Mouse (Mus musculus) cerebellum, adult 2 months (tissue): ENCODE measurements around the gene Camkk1. TPM values are rescaled to one million over a fixed set of nuclear protein-coding genes. Genes with fewer than 3 reads are reported as not detected.

ENCODE experiments used
- DNase-seq, 2 experiments: peaks; one replicate each; pipeline ENCODE4 v3.0.0; 2021
- H3K27ac ChIP-seq: fragments of 200-500 bp; 2 replicates; pipeline ENCODE4 v1.5.1; 2012; ENCODE audit warnings: low read length, control low read depth, inconsistent platforms; ENCODE audit not compliant: insufficient read depth
- H3K27me3 ChIP-seq: fragments of 200-500 bp; 2 replicates; pipeline ENCODE4 v1.6.1; 2012; ENCODE audit warnings: inconsistent platforms, mild to moderate bottlenecking, low read length, moderate library complexity; ENCODE audit not compliant: control insufficient read depth, insufficient read depth
- H3K4me1 ChIP-seq: fragments of 200-500 bp; 2 replicates; pipeline ENCODE4 v1.6.1; 2011; ENCODE audit warnings: low read length; ENCODE audit not compliant: control insufficient read depth, insufficient read depth
- H3K4me3 ChIP-seq: fragments of 200-500 bp; replicated peaks from 2 replicates; pipeline ENCODE3; 2011; ENCODE audit warnings: mild to moderate bottlenecking, low read depth, low read length, control low read depth; ENCODE audit not compliant: insufficient read depth
- CTCF ChIP-seq: fragments of 200-500 bp; IDR thresholded peaks from 2 replicates; pipeline ENCODE4 v1.5.1; 2011; ENCODE audit warnings: low read depth, mild to moderate bottlenecking, control low read depth, low read length, moderate library complexity, borderline replicate concordance; ENCODE audit not compliant: insufficient read depth
- POLR2A ChIP-seq: fragments of 200-500 bp; IDR thresholded peaks from 2 replicates; pipeline ENCODE4 v1.6.1; 2011; ENCODE audit warnings: low read length, control low read depth, borderline replicate concordance; ENCODE audit not compliant: insufficient read depth
- WGBS: fragments of 180-500 bp; shearing (Covaris S2); methylation state at CpG from one replicate; pipeline ENCODE4 v1.1.7; 2018; 5-methylcytosine and 5-hydroxymethylcytosine counted together
- polyA plus RNA-seq: library from polyadenylated mRNA; depleted of rRNA; stranded (reverse); fragments of >200 nt; gene quantifications from 2 replicates; pipeline ENCODE4 v1.2.3, GENCODE M21; 2012

The Camkk1 gene
- polyA plus RNA-seq, 1 experiment, result 70.8 TPM

DNA sequence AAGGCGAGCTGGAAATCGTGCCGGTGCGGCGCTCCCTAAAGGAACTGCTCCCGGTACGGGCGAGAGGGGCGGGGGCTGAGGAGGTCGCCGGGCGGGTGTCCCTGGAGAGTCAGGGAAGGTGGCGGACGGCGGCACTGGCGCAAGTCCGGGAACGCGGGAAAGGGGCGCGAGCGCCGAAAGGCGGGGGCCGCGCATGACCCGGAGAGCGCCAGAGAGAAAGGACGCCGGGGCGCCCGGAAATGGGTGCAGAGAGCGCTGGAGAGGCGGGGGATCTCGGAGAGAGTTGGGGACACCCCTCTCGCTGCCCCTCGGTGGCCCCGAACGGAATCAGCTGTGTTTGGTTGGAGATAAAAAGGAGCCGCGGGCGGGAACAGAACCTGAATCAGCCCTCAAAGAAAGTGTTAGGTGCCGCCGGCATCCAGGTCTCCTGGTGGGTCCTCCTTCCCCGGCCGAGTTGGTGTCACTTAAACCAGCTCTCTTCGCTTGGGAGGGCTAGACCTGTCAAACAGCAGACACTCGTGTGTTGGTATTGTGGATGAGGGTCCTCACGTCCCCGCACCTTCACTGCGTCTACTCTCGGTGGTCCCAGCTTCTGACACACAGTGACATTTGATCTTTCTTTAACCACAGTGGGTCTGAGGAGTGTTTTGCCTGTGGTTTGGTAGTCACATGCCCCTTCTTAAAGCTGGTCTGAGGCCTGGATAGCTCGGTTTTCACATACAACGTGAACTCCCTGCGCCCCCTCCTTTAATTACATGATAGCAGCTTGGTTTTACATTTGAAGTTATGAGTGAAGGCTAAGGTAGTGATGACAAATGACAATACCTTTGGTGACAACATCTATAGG is 29.4 kb downstream of the Camkk1 start:
- TF ChIP-seq CTCF (no peak), POLR2A (no peak)
- H3K27ac ChIP-seq, result peak overlapping the region; percentile 83
- H3K4me1 ChIP-seq, result no peaks in the 10 kb centered on the region
- no peaks in the 10 kb centered on the region for H3K27me3 ChIP-seq
- 2% methylated on average over 55 of the region's 55 CpGs for WGBS
- DNase-seq, result no peak
- peak overlapping the region; percentile 98 for H3K4me3 ChIP-seq

DNA sequence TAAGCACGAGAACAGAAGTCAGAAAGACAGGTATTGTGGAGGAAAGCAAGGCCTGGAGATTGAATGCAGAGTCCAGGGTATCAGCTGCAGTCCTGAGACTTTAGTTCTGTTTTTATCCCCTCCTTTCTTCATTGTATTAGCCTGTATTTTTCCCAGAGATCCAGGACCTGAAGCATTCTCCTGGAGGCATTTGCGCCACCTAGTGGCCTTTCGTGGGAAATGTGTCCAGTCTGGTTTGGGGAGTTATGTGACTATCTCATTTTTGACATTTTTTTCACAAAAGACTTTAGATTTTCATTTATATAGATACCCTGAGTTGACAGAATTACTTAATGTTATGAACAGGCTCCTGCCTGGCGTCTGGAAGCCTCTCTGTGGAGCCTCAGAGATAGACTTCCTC is 30.5 kb downstream of the Camkk1 start:
- TF ChIP-seq POLR2A, result no peak
- peak; percentile 86 for TF ChIP-seq CTCF
- WGBS, result 2% methylated on average over 4 of the region's 4 CpGs
- no peak overlapping the region for H3K27ac ChIP-seq
- DNase-seq, result peak; percentile 74 to 84
- H3K4me3 ChIP-seq, result peak overlapping the region; percentile 36
- no peaks in the 10 kb centered on the region for H3K4me1 ChIP-seq
- no peaks in the 10 kb centered on the region for H3K27me3 ChIP-seq

GRCm38 (mm10) chr11:73052795-73053194 is 34.0 kb downstream of the Camkk1 start:
- 98% methylated on average over 1 of the region's 1 CpGs for WGBS
- Histone ChIP-seq H3K27ac (no peak overlapping the region), H3K27me3 (no peaks in the 10 kb centered on the region), H3K4me1 (no peaks in the 10 kb centered on the region), H3K4me3 (no peak overlapping the region)
- DNase-seq, result no peak
- no peak for TF ChIP-seq POLR2A
- TF ChIP-seq CTCF, result no peak

GRCm38 (mm10) chr11:73057701-73058100 is 38.9 kb downstream of the Camkk1 start:
- Histone ChIP-seq H3K4me3 (no peak overlapping the region), H3K27ac (no peak overlapping the region), H3K27me3 (no peaks in the 10 kb centered on the region), H3K4me1 (no peaks in the 10 kb centered on the region)
- no peak for TF ChIP-seq POLR2A
- no peak for TF ChIP-seq CTCF
- WGBS, result 81% methylated on average over 5 of the region's 5 CpGs
- no peak for DNase-seq

DNA sequence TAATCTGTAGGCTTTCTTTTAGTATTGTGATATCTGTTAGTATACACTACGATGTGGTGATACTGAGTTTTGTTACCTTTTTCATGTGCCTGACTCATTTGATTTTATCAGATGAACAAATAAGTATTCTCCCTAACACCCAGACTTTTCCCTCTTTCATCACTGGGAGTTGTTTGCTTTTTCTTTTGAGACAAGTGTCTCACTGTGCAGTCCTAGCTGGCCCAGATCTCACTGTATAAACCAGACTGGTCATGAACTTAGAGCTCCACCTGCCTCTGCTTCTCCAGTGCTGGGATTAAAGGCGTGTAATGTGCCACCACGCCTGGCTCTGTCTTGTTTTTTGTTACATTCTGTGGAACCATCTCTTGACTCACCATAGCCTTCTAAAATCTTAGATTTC is 40.8 kb downstream of the Camkk1 start:
- Histone ChIP-seq H3K4me3 (no peak overlapping the region), H3K4me1 (no peaks in the 10 kb centered on the region), H3K27ac (no peak overlapping the region), H3K27me3 (no peaks in the 10 kb centered on the region)
- 93% methylated on average over 3 of the region's 3 CpGs for WGBS
- DNase-seq, result no peak
- TF ChIP-seq CTCF (no peak), POLR2A (no peak)

GRCm38 (mm10) chr11:73061413-73061812 is 42.6 kb downstream of the Camkk1 start:
- 84% methylated on average over 3 of the region's 3 CpGs for WGBS
- H3K4me3 ChIP-seq, result no peak overlapping the region
- no peaks in the 10 kb centered on the region for H3K27me3 ChIP-seq
- no peaks in the 10 kb centered on the region for H3K4me1 ChIP-seq
- no peak for DNase-seq
- no peak for TF ChIP-seq CTCF
- no peak overlapping the region for H3K27ac ChIP-seq

GRCm38 (mm10) chr11:73071839-73072238 is 53.0 kb downstream of the Camkk1 start:
- WGBS, result 91% methylated on average over 3 of the region's 3 CpGs

GRCm38 (mm10) chr11:73076295-73076694 is 57.5 kb downstream of the Camkk1 start:
- 24% methylated on average over 4 of the region's 4 CpGs for WGBS
- no peak for DNase-seq
- Histone ChIP-seq H3K4me3 (no peak overlapping the region), H3K4me1 (no peaks in the 10 kb centered on the region), H3K27me3 (no peaks in the 10 kb centered on the region), H3K27ac (no peak overlapping the region)
- TF ChIP-seq POLR2A (no peak), CTCF (no peak)

More at GRCm38 (mm10) chr11:73071839-73072238, 53.0 kb downstream of the Camkk1 start:
- DNase-seq, result peak in 1 of 2 experiments; percentile 12
- no peak for TF ChIP-seq POLR2A
- peak; percentile 37; the same call in 1 of the 2 replicates for TF ChIP-seq CTCF
- Histone ChIP-seq H3K27ac (no peak overlapping the region), H3K4me1 (no peaks in the 10 kb centered on the region), H3K4me3 (no peak overlapping the region), H3K27me3 (no peaks in the 10 kb centered on the region)
